Mouse (Mus musculus) urinary bladder, postnatal 14 days (tissue): ENCODE results near the gene Pard3b.

Experiments used
- DNase-seq: peaks from one replicate; pipeline ENCODE4 v3.0.0; 2021; ENCODE audit warnings: low spot score

Pard3b gene

DNA sequence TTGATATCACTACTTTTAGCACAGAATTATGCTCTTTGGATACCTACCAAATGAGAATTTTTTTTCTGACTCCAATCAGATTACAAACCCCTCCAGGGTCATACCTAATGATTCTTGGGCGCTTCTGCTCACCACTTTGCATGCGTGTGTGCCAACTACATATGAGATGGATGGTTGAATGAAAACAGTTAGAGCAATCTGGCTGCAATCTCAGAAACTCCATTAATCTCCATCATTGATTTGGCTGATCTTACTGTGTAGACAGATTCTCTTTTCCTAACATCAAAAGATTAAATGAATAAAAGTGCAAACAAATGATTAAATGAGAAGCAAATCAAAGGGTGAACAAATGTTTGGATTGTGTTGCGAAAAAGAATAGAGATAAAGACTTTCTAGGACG lies 615.7 kb downstream of the Pard3b start:
- DNase-seq = no peak

DNA sequence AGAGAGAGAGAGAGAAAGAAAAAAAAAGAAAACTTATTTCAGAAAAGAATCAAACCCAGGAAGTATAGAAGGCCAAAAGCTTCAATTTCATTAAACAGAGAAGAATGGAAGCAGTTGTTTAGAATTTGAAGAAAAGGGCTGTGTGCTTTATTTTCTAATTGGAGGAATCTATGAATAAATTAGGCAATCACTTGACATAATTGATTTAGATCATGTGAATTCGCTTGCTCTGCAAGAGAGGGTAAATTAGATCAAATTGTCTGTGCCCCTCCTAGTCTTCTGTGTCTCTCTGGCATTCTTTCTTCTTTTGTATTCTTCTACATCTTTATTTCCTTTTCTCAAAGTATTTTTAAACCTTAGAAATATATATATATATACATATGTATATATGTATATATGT lies 616.3 kb downstream of the Pard3b start:
- DNase-seq = no peak

DNA sequence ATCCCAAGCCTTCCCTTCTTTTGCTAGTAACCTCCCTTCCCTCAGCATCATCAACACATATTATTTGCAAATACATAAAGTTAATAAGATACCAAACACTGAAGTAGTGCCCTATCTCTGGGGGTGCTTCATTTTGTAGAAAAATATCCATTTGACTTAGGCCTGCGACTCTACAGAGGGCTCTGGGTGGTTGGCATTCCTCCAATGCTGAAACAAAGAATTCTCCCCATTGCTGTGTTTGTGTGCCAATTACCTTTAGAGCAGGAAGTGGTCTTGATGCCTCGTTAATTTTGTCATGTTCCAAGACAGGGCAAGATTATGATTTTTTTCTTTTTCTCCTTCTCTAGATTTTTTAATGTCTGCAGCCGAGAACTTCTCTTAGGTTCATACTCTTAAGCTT lies 637.8 kb downstream of the Pard3b start:
- DNase-seq = no peak

DNA sequence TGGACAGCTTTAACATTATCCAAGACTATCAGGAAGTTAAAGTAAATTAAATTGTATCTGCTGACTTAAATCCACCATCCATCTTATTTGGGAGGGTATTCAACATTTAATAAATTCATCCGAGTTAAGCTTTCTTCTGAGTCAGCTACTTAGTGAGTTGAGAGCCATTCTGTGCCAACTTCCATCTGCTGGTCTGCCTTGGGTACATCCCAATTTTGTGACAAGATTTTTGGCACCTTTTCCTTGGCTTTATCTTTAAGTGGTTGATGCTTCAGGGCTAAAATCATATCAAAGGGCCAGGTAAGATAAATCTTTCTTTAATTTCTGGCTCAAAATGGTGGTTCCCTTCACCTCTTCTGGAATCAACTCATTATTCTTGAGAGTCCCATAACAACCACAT lies 640.0 kb downstream of the Pard3b start:
- no peak for DNase-seq

DNA sequence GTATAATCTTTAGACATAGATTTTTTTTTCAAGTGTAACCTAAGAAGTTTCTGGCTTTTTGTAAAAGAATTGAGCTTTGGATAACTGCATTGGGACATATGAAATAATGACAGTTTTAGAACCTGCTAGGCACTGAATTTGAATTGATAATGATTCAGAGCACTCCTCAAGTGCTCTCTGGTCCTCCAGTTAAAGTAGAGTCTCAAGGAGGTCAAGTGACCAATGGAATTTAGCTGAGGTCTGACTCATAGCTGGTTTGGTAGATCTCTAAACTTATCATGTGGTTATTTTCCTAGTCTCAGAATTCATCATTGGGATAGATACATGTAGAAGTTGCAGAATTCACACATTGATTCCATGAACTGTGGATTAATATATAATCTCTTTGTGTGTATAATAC lies 642.0 kb downstream of the Pard3b start:
- no peak for DNase-seq

DNA sequence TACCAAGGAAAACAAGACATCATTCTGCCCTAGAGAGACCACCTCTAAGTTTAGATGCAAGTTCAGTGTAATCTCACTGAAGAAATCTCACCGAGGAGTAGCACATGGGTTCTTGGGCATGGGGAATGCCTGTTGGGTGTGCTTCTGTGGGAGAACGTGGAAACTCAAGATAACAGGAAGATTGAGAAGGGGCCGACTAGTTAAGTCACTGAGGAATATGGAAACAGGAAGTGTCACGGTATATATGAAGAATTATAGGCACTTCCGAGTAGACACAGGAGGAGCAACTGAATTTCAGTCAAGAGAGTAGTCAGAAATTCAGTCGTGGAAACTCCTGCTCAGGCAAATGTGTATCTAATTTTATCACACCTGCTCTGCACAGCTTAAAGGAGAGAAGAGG lies 644.2 kb downstream of the Pard3b start:
- no peak for DNase-seq

DNA sequence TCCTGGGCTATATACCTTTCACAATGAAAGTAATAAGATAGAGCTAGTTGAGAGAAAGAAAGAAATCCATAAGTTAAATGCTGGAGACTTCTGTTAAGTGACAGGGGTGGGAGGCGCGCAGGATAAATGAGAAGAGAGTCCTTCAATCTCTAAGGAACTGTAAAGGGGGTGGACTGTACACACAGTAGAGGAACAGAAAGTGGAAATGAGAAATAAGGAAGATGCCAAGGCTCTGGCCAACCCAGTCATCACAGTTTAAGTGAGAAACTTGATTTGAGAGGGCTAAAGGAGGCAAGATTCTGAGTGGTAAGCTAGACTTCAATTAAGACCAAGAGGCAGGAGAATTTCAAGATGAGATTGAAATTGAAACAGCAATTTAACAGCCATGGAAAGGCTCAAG lies 645.0 kb downstream of the Pard3b start:
- no peak for DNase-seq

DNA sequence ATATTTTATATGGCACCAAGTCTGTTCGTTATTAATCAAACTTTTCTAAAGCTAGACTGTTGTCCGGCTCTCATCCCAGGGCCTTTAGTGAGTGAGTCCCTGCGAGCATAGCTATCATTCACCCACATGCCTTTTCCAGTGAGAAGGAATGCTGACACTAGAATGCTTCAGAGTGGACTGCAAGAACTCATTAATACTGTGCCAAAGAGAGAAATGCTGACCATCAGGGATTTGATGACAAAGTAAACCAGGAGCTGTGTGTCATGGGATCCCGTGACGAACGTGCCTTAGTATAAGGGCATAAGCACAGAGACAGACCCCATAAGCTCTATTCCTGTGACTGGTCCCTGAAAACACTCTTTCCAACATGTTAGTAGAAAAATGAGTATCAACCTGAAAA lies 670.8 kb downstream of the Pard3b start:
- no peak for DNase-seq

DNA sequence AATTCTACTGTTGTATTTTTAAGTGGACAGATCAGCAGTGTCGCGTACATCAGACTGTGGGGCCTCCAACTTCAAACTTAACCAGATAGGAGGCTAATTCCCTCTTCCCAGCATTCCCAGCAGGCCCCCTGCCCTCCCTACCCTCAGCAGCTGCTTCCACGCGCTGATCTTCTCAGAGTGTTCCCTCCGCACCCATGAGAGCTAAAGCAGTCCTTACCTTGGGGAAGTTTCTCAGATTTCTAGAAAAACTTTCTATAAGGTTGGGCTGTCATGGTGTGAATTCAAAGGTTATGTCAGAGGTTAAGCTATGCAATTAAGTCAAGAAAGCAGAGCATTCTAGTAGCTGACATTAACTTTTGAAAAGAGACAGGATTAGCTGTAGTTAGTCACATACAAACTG lies 686.6 kb downstream of the Pard3b start:
- DNase-seq = no peak

DNA sequence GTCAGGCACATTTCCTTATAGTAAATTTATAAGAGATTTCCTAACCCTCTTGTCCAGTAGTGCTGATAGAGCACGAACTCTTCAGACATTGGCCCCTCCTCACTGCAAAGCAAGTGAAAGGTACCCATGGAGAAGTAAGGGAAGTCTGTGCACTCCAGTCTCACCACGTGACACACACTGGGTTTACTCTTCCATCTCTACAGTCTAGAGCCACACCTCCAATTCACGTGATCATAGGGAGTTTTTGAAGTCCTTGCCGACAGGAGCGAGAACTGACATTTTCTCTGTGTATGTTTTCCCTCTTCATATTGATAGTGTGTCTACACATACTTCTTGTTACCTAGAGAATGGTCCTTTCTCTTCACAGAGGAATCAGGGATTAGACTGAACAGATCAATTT lies 689.1 kb downstream of the Pard3b start:
- DNase-seq = no peak

DNA sequence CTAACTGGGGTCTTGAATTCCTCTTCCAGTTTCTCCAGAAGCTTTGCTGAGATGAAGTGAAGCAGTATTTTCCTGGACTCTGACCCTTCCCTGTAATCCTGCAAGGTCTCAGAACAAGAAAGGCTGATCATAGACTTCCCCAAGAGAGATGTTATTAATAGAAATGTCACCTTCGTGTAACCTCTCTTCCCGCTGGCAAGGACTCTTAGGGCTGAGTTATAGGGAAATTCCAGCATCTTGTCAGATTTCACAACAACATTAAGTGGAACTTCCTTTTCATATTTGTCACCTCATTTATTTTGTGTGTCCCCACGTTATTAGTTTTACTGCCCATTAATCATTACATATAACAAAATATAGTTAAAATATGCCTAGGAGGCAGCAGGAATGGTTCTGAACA lies 690.2 kb downstream of the Pard3b start:
- no peak for DNase-seq

DNA sequence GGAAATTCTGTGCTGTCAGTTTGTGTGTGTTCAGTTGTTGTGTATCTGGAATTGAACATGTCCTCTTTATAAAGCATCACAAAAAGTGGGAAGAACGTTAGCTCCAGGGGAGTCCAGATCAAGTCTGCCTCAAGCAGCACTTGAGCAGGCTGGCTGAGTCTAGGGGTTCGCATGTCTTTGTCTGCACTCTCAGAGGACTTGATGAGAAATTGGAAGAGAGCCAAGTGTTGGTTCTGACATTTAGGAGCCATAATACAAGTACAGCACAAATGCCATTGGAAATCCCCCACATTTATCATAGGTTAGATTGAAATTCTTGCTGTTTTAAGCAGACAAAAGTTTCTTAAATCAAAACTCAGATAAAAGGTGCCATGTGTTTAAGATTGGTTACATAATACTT lies 694.4 kb downstream of the Pard3b start:
- no peak for DNase-seq

DNA sequence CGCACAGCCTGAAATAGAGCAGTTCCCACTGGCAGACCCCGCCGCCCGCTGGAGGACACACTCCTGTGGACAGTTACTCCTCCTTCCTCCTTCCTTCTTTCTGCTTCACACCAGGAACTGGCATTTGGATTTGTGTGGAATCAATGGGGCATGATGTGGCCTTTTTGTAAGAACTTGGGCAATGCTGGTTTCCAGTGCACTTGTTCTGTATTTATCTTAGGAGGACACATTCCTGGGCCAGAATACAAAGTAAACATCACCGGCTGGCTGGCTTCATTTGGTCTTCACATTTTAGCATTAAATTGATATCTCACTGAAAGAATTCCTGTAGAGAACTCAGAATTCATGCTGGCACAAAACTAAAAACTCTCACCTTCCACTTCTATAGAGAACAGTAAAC lies 695.6 kb downstream of the Pard3b start:
- DNase-seq = no peak

DNA sequence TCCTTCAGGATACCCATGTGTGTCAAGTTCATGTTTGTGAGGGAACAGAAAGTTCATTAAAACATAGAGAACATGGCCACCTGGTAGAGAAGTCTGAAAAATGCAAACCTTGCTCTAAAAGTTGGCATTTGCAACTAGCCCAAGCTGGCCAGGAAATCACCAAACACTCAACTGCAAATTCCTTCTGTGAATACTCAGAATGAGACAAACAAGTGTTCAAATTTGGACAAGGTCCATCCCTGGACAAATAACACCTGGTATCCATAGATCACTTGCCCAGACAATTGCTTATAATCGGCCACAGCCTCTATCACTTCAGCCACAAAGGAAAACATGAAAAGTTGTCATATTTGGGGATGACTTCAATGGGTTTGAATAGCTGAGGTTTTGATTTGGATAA lies 701.6 kb downstream of the Pard3b start:
- DNase-seq = no peak

DNA sequence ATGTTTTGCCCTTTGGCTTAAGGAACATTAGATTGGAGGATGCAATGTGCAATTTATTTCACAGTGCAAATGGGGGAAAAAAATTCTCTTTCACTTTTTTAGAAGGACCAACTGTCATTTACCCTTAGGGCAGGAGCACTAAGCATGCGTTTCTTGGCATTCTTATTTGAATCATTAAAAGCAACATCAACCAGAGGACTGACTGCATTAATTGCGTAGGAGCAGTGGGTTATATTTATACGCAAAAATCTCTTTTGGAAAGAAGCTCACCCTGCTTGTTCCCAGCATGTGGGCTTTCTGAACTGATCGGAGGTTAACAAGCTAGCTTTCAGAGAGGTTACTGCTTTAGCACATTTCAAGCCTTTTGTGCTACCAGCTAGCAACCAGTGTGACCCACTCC lies 705.7 kb downstream of the Pard3b start:
- no peak for DNase-seq

DNA sequence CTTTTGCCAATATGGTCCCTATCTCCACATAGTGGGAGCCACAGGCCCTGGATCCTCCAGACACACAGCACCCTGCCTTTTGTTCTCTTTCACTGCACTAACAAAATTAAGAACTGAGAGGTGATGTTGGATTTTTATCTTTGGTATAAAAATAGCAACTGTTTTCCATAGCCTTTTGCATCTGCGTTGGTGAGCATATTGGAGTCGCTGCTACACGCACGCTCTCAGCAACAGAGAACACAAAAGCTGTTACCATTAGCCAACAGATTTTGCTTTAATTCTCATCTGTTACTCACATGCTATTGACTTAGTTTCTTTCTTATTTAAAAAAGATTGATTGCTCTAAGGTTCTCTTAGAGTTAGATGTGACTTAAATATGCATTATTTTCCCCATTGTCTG lies 709.7 kb downstream of the Pard3b start:
- DNase-seq = no peak

DNA sequence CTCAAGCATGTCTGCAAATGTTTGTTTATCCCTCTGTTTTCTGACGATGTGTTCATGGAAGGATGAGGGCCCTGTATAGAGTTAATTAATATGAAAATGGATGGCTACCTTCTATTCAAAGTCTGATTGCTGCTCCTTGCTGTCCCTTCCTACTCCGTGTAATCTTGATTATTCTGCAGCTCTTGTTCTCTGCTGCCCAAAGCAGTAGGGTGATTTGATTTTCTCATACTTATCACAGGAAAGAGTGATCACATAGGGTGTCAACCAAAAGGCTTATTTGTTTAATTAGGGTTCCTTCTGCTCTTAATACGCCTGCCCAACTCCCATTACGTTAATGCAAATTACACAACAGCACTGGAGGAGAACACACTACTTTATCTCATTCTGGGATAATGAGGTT lies 716.9 kb downstream of the Pard3b start:
- no peak for DNase-seq

DNA sequence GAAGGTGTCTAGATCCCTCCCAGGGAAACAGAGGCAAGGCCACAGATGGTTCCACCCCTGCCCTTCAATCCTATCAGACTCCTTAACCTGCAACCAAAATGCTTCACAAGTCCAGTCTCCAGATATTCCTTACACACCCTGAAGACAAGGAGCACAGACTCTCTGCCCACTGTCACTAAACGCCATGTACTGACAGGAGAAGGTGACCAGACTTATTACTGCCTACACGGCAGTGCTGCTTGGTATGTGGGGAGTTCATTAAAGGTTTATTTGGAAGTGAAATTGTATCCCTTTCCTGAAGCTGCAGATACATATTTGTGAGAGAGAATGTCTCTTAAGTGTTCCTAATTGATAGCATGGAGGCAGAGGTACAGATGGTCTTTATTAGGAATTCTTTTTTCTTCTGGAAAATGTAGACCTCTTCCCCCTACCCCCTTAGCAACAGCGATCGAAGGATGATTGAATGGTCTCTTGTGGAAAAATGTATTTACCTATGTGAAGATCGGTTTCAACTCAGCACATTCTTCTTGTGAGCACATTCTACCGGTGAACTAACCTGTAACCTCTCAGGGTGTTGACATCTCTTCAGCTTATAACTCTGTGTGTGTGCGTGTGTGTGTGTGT lies 735.9 kb downstream of the Pard3b start:
- DNase-seq = no peak

DNA sequence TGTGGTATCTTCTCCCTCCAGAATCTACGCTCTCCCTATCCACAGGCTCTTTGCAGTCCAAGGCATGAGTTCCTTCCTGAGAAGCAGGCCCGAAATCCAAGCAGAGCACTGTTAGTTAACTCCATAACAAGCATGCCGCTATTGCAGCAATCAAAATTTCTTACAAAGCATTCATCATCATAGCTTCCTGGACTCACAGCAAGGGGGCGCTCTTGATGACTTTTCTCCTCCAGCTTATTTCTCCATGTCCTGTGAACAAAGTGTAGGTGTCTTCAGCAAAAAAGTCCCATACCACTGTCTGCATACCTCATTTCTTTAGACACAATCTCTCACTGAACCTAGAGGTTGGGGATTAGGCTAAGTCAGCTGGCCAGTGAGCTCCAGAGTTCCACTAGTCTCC lies 739.7 kb downstream of the Pard3b start:
- DNase-seq = no peak

DNA sequence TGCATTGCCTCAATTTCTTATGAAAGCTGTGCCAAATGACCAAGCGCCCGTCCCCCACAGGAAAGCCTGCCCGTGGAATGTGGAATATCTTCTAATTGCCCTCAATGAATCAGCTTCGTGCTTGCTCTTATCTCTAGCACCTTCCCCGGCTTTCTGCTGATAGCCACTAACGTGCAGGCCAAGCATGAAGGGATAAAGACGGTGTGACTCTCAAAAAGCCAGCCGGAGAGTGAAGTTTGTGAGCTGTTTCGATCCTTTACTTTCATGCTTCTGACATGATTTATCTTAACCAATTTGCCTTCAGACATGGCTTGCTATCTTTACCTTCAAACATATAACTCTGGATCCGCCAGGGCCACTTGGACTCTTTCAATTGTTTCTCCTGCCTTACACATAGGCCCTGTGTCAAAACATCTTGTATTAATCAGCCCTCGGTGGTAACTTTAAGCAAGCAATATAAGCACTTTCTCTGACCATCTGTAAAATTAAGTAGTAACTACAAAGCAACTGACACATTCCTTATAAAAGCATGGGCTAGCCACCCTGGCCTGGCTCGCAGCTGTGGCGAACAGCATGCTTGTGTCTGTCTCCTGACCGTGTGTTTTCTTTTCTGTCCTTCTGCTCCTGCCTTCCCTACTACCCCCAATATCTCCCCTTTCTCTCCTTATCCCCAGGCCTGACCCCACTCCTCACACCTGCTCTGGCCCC lies 744.3 kb downstream of the Pard3b start:
- DNase-seq = peak; percentile 19

DNA sequence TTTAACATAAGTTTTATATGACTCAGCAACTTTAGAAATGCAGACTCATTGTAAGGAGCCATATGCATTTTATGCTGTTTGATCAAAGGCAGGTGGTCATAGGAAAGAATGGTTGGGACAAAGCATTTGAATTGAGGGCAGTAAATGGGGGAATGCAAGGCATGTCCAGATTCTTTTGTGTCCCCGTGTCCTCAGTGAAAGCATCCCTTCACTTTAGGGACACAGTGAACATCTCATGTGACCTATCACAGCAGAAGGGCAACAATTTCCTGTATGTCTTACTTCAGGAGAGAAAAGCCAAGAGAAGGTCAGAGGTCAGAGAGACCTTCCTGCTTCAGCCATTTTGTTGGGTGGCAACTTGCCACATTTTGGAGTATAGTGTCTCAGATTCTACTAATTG lies 745.6 kb downstream of the Pard3b start:
- DNase-seq = no peak

DNA sequence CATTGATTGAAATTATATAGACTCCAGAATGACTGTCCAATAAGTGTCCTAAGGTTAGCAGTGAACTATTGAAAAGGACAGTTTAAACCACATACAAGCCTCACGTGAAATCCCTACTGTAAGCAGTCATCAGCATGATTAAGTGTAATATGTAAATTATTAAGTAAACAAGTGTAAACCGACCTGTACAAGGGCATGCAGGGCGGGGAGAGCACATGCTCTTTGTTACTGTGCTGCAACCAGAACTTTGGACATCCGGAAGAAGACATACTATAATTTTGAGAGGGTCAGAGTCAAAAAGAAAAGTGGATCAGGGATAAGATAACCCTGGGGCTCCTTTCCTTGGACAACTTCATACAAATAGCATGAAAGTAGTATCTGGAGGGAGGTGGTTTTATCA lies 749.4 kb downstream of the Pard3b start:
- no peak for DNase-seq

DNA sequence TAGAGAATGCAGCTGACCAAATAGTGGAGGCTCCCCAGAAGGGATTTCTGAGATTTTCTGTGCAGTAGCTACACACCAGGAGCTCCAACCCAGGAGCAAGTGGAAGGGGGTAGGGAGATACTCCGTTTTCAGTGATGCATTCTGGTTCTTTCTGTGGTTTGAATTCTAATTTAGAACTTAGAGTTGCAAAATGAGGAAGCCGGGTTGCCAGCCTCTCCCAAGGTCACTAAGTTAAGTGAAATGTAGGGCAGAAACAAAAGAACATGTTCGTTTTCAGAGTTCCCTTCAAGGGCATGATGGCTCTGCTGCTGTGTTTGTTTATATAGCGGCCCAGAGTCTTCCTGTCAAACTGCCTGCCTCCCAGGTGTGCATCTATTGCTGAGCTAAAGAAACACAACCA lies 754.2 kb downstream of the Pard3b start:
- DNase-seq = no peak

DNA sequence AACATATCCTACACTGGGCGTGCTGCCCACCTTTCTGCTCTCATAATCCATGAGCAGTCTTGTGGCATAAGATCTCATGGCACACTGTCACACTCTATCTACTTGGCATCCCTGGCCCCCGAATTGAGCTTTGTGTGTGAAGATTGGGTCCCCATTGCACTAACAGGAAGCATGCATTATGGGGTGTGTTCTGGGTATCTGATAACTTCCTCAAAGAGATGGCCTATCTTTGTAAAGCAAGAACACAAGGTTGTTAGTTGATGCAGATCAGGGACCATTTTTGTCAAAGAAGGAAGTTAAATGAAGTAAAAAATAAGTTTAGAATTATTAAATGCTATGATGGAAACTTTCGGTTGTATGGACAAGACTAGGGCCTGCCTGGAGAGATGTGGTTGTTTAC lies 755.9 kb downstream of the Pard3b start:
- DNase-seq = no peak
